ENCODE assay signal across 22 mouse cellular contexts in the genomic region with DNA sequence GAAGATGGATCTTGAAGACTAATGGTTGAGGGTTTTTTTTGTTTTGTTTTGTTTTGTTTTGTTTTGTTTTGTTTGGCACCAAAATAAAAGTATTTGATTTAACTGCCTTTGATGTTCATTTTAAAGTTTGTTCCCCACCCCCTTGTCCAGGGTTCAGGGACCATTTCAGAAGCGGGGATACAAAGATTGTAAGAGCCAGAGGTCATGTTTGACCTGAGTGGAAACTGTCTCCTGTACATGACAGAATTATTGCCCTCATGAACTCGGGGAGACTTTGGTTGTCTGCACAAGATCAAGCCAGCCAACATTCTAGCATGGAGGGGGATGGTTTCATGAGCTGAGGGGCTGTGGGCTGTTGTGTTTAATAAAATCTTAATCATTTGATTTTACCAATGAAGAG. TPM values are rescaled to one million over a fixed set of nuclear protein-coding genes. Genes with fewer than 3 reads are reported as not detected.
DNase-seq lines count a peak whose midpoint lies in the region; ATAC-seq lines count a peak whose summit lies in the region.
"Had no signal": no experiment of that assay in that cellular context is flagged by ENCODE, and none has a peak within 500 bp of the region (broad histone marks: within the 10 kb centered on the region; RNA-seq: fewer than 3 reads in every experiment).

No protein-coding gene starts in this region.

- 0 out of 2 replicates have a peak overlapping the region, but pooled peaks have one; percentile 25 for H3K27ac ChIP-seq in liver, embryonic 13.5 days
- H3K27ac ChIP-seq in liver, embryonic 15.5 days (replicated peaks) = no peak overlapping the region; the same call in 1 of the 2 replicates
- H3K27ac ChIP-seq in liver, embryonic 12.5 days = no peak overlapping the region
- H3K27ac ChIP-seq: embryonic facial prominence, embryonic 13.5 days; embryonic facial prominence, embryonic 15.5 days; forebrain, embryonic 10.5 days; forebrain, embryonic 12.5 days had no signal

- H3K4me2 ChIP-seq in liver, embryonic 13.5 days = no peak overlapping the region
- no peak overlapping the region for H3K4me2 ChIP-seq in liver, embryonic 15.5 days
- no peak overlapping the region for H3K4me2 ChIP-seq in liver, embryonic 12.5 days
- H3K4me2 ChIP-seq: embryonic facial prominence, embryonic 13.5 days; embryonic facial prominence, embryonic 15.5 days; forebrain, embryonic 12.5 days had no signal

- DNase-seq in liver, embryonic 13.5 days = no peak
- DNase-seq in liver = no peak
- DNase-seq in layer of hippocampus, adult 8-10 months (ENCODE audit: low spot score in 2 of 2) = no peak
- DNase-seq: adrenal gland, adult 2 months; adrenal gland, postnatal 10 days; adrenal gland, postnatal 25 days; cerebellum, adult 11 months; cerebellum, adult 18-20 months; cerebellum, adult 8-10 months; cerebellum, adult 9-11 months; cerebellum, postnatal 14 days; cerebellum, postnatal 36 days; embryo, embryonic 11 days had no signal

- no peaks in the 10 kb centered on the region for H3K36me3 ChIP-seq in liver, embryonic 13.5 days
- no peaks in the 10 kb centered on the region for H3K36me3 ChIP-seq in liver, embryonic 15.5 days (replicated peaks)
- no peaks in the 10 kb centered on the region for H3K36me3 ChIP-seq in liver, embryonic 12.5 days
- H3K36me3 ChIP-seq: embryonic facial prominence, embryonic 13.5 days; embryonic facial prominence, embryonic 15.5 days; forebrain, embryonic 10.5 days; forebrain, embryonic 12.5 days had no signal

- peaks cover 19% of the 10 kb centered on the region for H3K27me3 ChIP-seq in liver, embryonic 13.5 days
- H3K27me3 ChIP-seq in liver, embryonic 15.5 days = peaks cover 23% of the 10 kb centered on the region
- peaks cover 27% of the 10 kb centered on the region for H3K27me3 ChIP-seq in liver, embryonic 12.5 days (replicated peaks)
- H3K27me3 ChIP-seq: embryonic facial prominence, embryonic 13.5 days; embryonic facial prominence, embryonic 15.5 days; forebrain, embryonic 12.5 days had no signal

- no peak overlapping the region for H3K9ac ChIP-seq in liver, embryonic 13.5 days
- no peak overlapping the region for H3K9ac ChIP-seq in liver, embryonic 15.5 days
- H3K9ac ChIP-seq in liver, embryonic 12.5 days = no peak overlapping the region
- H3K9ac ChIP-seq: embryonic facial prominence, embryonic 13.5 days; embryonic facial prominence, embryonic 15.5 days; forebrain, embryonic 12.5 days had no signal

- ATAC-seq in liver, embryonic 13.5 days (ENCODE audit: low read depth) = no peak
- ATAC-seq in liver, embryonic 15.5 days (ENCODE audit: insufficient read depth) = 0 out of 2 replicates have a peak, but pooled peaks have one; percentile 34
- no peak for ATAC-seq in liver, embryonic 12.5 days
- ATAC-seq: forebrain, embryonic 14.5 days; forebrain, embryonic 16.5 days had no signal

- H3K4me1 ChIP-seq in liver, embryonic 13.5 days (replicated peaks) = peaks cover 26% of the 10 kb centered on the region
- peaks cover 32% of the 10 kb centered on the region for H3K4me1 ChIP-seq in liver, embryonic 15.5 days (replicated peaks)
- H3K4me1 ChIP-seq in liver, embryonic 12.5 days = peaks cover 19% of the 10 kb centered on the region

- H3K9me3 ChIP-seq in liver, embryonic 13.5 days (replicated peaks) = no peaks in the 10 kb centered on the region
- no peaks in the 10 kb centered on the region for H3K9me3 ChIP-seq in liver, embryonic 15.5 days (replicated peaks)
- H3K9me3 ChIP-seq in liver, embryonic 12.5 days (replicated peaks) = 0 out of 2 replicates have a peak, but pooled peaks cover 4% of the 10 kb centered on the region
- H3K9me3 ChIP-seq: embryonic facial prominence, embryonic 13.5 days; embryonic facial prominence, embryonic 15.5 days had no signal

- WGBS in liver, embryonic 13.5 days (ENCODE audit: insufficient replicate concordance) = 47% methylated on average over 2 of the region's 2 CpGs
- 49% methylated on average over 2 of the region's 2 CpGs for WGBS in liver, embryonic 15.5 days (ENCODE audit: insufficient replicate concordance)
- 55% methylated on average over 2 of the region's 2 CpGs for WGBS in liver, embryonic 12.5 days (ENCODE audit: insufficient replicate concordance)

- H3K4me3 ChIP-seq in liver, embryonic 13.5 days (replicated peaks) = no peak overlapping the region
- no peak overlapping the region for H3K4me3 ChIP-seq in liver, embryonic 15.5 days (replicated peaks)
- no peak overlapping the region for H3K4me3 ChIP-seq in liver, embryonic 12.5 days
- H3K4me3 ChIP-seq: embryonic facial prominence, embryonic 13.5 days; embryonic facial prominence, embryonic 15.5 days; erythroblast, embryonic 14.5 days; forebrain, embryonic 10.5 days; forebrain, embryonic 12.5 days had no signal

RNA-seq across cellular contexts. Expression of gene Nfyb, which starts 28.4 kb away (rescaled TPM):
- 36.1 and 43.5 TPM in 2 replicates for polyA plus RNA-seq in liver, embryonic 13.5 days (2015; fragmentation: Nextera tagmentation; extraction: Ambion mirVana)
- polyA plus RNA-seq in liver, embryonic 15.5 days (2015; fragmentation: Nextera tagmentation; extraction: Ambion mirVana) = 33.1 and 33.2 TPM in 2 replicates
- 39.4 and 40.4 TPM in 2 replicates for polyA plus RNA-seq in liver, embryonic 12.5 days (2016; fragmentation: Nextera tagmentation; extraction: Ambion mirVana)
- total RNA-seq in layer of hippocampus, adult 8-10 months (2022) = 10 to 100 TPM; 58.1 to 69.3 (median 62.9) TPM

RNA-seq across cellular contexts. Expression of gene Txnrd1, which starts 41.4 kb away (rescaled TPM):
- polyA plus RNA-seq in liver, embryonic 13.5 days (2015; fragmentation: Nextera tagmentation; extraction: Ambion mirVana) = 67.9 and 78.2 TPM in 2 replicates
- polyA plus RNA-seq in liver, embryonic 15.5 days (2015; fragmentation: Nextera tagmentation; extraction: Ambion mirVana) = 48.0 and 49.0 TPM in 2 replicates
- 106 and 108 TPM in 2 replicates for polyA plus RNA-seq in liver, embryonic 12.5 days (2016; fragmentation: Nextera tagmentation; extraction: Ambion mirVana)
- 10 to 100 TPM; 53.3 to 58.4 (median 56.1) TPM for total RNA-seq in layer of hippocampus, adult 8-10 months (2022)
